ENCODE assay signal across 13 mouse cellular contexts in the genomic region with DNA sequence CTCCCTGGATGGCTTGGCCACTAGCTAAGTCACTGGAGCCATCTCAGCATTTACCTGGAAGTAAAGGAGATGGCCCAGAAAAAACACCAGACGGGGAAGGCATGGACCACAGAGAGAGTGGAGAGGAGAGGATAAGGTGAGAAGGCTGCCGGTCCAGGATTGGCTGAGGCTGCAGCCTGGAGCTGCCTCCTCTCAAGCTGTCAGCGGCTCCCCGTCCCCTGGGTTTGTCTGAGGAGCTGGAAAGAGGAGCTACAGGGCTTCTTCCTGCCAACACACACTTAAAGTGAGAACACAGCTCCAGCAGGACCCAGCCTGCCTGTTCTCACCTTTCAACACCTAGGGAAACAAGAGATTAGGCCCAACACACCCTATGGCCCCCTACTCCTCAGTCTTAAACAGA.
DNase-seq lines count a peak whose midpoint lies in the region; ATAC-seq and TF ChIP-seq lines count a peak whose summit lies in the region.
"Had no signal": no experiment of that assay in that cellular context is flagged by ENCODE, and none has a peak within 500 bp of the region (broad histone marks: within the 10 kb centered on the region; RNA-seq: fewer than 3 reads in every experiment).

No protein-coding gene starts in this region.

- ATAC-seq in embryonic facial prominence, embryonic 14.5 days (ENCODE audit: low read depth) = peak; percentile 50; the same call in 1 of the 2 replicates
- ATAC-seq in liver, embryonic 12.5 days = no peak

- H3K9ac ChIP-seq in embryonic facial prominence, embryonic 14.5 days (ENCODE audit: low read depth, low read length) = no peak overlapping the region
- H3K9ac ChIP-seq in liver, embryonic 12.5 days = no peak overlapping the region
- H3K9ac ChIP-seq: neural tube, embryonic 12.5 days had no signal

- H3K4me3 ChIP-seq in heart, embryonic 10.5 days = no peak overlapping the region
- no peak overlapping the region for H3K4me3 ChIP-seq in left cerebral cortex, adult 2 months
- no peak overlapping the region for H3K4me3 ChIP-seq in embryonic facial prominence, embryonic 14.5 days (ENCODE audit: low read depth, low read length)
- H3K4me3 ChIP-seq in liver, embryonic 12.5 days = no peak overlapping the region
- H3K4me3 ChIP-seq: megakaryocyte, embryonic 14.5 days; neural tube, embryonic 12.5 days had no signal

- WGBS in heart, embryonic 10.5 days = 3% methylated on average over 4 of the region's 4 CpGs
- 37% methylated on average over 4 of the region's 4 CpGs for WGBS in embryonic facial prominence, embryonic 14.5 days
- 53% methylated on average over 4 of the region's 4 CpGs for WGBS in liver, embryonic 12.5 days (ENCODE audit: insufficient replicate concordance)

- TF ChIP-seq CTCF in left cerebral cortex, adult 2 months (IDR thresholded peaks at IDR 0.05) = no peak

- no peaks in the 10 kb centered on the region for H3K9me3 ChIP-seq in heart, embryonic 10.5 days
- H3K9me3 ChIP-seq in embryonic facial prominence, embryonic 14.5 days (ENCODE audit: control insufficient read depth, low read length) = no peaks in the 10 kb centered on the region
- H3K9me3 ChIP-seq in liver, embryonic 12.5 days (replicated peaks) = no peaks in the 10 kb centered on the region

- peaks cover 20% of the 10 kb centered on the region for H3K4me1 ChIP-seq in heart, embryonic 10.5 days
- peaks cover 15% of the 10 kb centered on the region for H3K4me1 ChIP-seq in embryonic facial prominence, embryonic 14.5 days (ENCODE audit: control insufficient read depth, insufficient read depth, low read length)
- H3K4me1 ChIP-seq in liver, embryonic 12.5 days = no peaks in the 10 kb centered on the region
- H3K4me1 ChIP-seq: megakaryocyte, embryonic 14.5 days had no signal

- H3K27me3 ChIP-seq in heart, embryonic 10.5 days (ENCODE audit: insufficient read depth, poor library complexity, severe bottlenecking) = peaks cover 74% of the 10 kb centered on the region
- H3K27me3 ChIP-seq in embryonic facial prominence, embryonic 14.5 days (replicated peaks; ENCODE audit: control insufficient read depth, insufficient read depth, low read length) = no peaks in the 10 kb centered on the region
- peaks cover 2% of the 10 kb centered on the region; the same call in 1 of the 2 replicates for H3K27me3 ChIP-seq in liver, embryonic 12.5 days (replicated peaks)
- H3K27me3 ChIP-seq: neural tube, embryonic 12.5 days had no signal

- DNase-seq in heart, embryonic 10.5 days (ENCODE audit: low spot score) = peak; percentile 94
- DNase-seq in heart, adult 8-10 months (ENCODE audit: low spot score) = no peak
- DNase-seq in left cerebral cortex, postnatal 4 days = peak; percentile 31
- DNase-seq in left cerebral cortex, adult 2 months (ENCODE audit: extremely low spot score in 1 of 2, low spot score in 2 of 2) = no peak
- DNase-seq in embryonic facial prominence, embryonic 14.5 days (ENCODE audit: low spot score) = peak; percentile 52
- DNase-seq in heart, postnatal 14 days = peak; percentile 13 to 18
- DNase-seq in thymus, adult 18-20 months = no peak
- DNase-seq: layer of hippocampus, adult 9-11 months; lung, adult 2 months had no signal

- H3K4me2 ChIP-seq in embryonic facial prominence, embryonic 14.5 days (ENCODE audit: low read depth, low read length) = no peak overlapping the region
- no peak overlapping the region for H3K4me2 ChIP-seq in liver, embryonic 12.5 days
- H3K4me2 ChIP-seq: neural tube, embryonic 12.5 days had no signal

- H3K36me3 ChIP-seq in heart, embryonic 10.5 days = no peaks in the 10 kb centered on the region
- no peaks in the 10 kb centered on the region for H3K36me3 ChIP-seq in embryonic facial prominence, embryonic 14.5 days (ENCODE audit: control insufficient read depth, insufficient read depth, low read length)
- no peaks in the 10 kb centered on the region for H3K36me3 ChIP-seq in liver, embryonic 12.5 days
- H3K36me3 ChIP-seq: neural tube, embryonic 12.5 days had no signal

- intact Hi-C loops in left cerebral cortex, postnatal 4 days (cut with DNase I) = no loop called here
- intact Hi-C loops in left cerebral cortex, adult 2 months (cut with DNase I) = no loop called here
- intact Hi-C loops in heart, postnatal 14 days (cut with DNase I) = no loop called here

- H3K27ac ChIP-seq in heart, embryonic 10.5 days = 0 out of 2 replicates have a peak overlapping the region, but pooled peaks have one; percentile 36
- no peak overlapping the region for H3K27ac ChIP-seq in left cerebral cortex, adult 2 months
- H3K27ac ChIP-seq in embryonic facial prominence, embryonic 14.5 days (replicated peaks; ENCODE audit: low read depth, low read length) = no peak overlapping the region
- no peak overlapping the region for H3K27ac ChIP-seq in liver, embryonic 12.5 days
- H3K27ac ChIP-seq: kidney, postnatal 0 days had no signal

Comparison
In these comparisons a context has a peak if more than half of its experiments do, and no peak if none do; other contexts are left out.
1. DNase-seq: peak in heart, embryonic 10.5 days (single experiment), left cerebral cortex, postnatal 4 days (single experiment), embryonic facial prominence, embryonic 14.5 days (single experiment) and heart, postnatal 14 days (2 of 2); none in heart, adult 8-10 months (single experiment), left cerebral cortex, adult 2 months (0 of 2) and thymus, adult 18-20 months (0 of 2).